Mouse (Mus musculus): Measurements from ENCODE around the gene Gm10563. TPM values are rescaled to one million over a fixed set of nuclear protein-coding genes. Genes with fewer than 3 reads are reported as not detected.

Gene Gm10563
- polyA plus RNA-seq, 1 experiment from 2014 or later = not detected

DNA sequence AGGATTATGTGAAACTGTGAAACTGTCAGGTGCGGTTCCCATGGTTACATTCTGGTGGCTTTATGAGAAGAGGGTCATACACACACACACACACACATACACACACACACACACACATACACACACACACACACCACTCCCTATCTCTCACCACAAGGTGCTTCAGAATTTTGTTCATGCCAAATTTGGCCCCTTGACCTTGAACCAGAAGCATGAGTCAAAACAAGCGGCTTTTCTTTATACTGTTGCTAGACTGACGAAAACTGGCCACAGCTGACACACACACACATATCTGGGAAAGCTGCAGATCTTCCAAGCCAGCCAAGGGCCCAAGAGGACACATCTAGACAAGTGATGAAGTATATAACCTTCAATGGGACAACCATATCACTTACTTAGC is 49.4 kb downstream of the Gm10563 start:
- Histone ChIP-seq H3K9ac (ENCODE audit: low read depth, low read length) (no peak overlapping the region), H3K4me2 (no peak overlapping the region), H3K27ac (ENCODE audit: low read depth, low read length) (no peak overlapping the region), H3K4me3 (ENCODE audit: low read depth, low read length) (no peak overlapping the region), H3K36me3 (ENCODE audit: control insufficient read depth, insufficient read depth, low read length) (no peaks in the 10 kb centered on the region), H3K4me1 (ENCODE audit: control insufficient read depth, insufficient read depth, low read length) (no peaks in the 10 kb centered on the region), H3K27me3 (ENCODE audit: control insufficient read depth, insufficient read depth, low read length) (no peaks in the 10 kb centered on the region), H3K9me3 (replicated peaks; ENCODE audit: control insufficient read depth, low read length) (no peaks in the 10 kb centered on the region)
- 83% methylated on average over 3 of the region's 3 CpGs for WGBS (ENCODE audit: insufficient replicate concordance)
- ATAC-seq (replicated peaks; ENCODE audit: insufficient number of reproducible peaks, low FRiP score, low TSS enrichment) = no peak

GRCm38 (mm10) chr4:155593780-155594179 is 51.4 kb downstream of the Gm10563 start:
- WGBS (ENCODE audit: insufficient replicate concordance) = 64% methylated on average over 1 of the region's 1 CpGs

DNA sequence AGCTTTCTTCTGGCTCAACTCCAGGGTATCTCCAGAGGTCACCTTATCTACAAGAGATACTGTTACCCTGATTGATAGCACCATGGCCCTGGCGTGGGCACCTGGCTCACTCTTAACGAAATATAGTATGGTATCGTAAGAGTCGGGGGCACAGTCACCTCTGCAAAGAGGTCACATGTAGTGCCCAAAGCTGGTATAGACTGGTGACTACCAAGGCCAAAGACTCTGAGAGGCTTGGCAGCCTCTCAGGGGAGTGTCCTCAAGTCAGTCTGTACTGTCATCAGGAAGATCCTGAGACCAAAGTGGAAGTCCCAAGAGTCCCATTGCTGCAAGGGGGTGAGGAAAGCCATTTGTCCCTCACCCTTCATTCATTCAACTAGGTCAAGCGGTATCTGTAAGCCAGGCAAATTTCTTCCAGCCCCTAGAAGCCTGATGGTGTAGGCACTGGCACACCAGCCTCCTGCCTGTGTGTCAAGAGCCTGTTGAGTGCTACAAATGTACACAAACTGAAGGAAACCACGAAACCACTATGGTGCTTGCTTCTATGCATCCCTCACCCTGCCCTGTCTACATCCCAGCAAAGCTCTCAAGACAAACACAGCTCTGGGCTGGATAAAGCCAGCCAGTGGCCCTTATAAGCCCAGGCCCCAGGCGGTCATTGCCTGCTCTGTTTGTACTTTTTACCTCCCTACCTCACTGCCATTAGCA is 54.0 kb downstream of the Gm10563 start:
- WGBS (ENCODE audit: insufficient replicate concordance) = 66% methylated on average over 7 of the region's 7 CpGs
- no peak overlapping the region for H3K27ac ChIP-seq (ENCODE audit: low read depth, low read length)
- H3K4me3 ChIP-seq (ENCODE audit: low read depth, low read length) = no peak overlapping the region
- no peak overlapping the region for H3K4me2 ChIP-seq
- no peaks in the 10 kb centered on the region for H3K9me3 ChIP-seq (replicated peaks; ENCODE audit: control insufficient read depth, low read length)
- H3K36me3 ChIP-seq (ENCODE audit: control insufficient read depth, insufficient read depth, low read length) = peaks cover 27% of the 10 kb centered on the region
- H3K9ac ChIP-seq (ENCODE audit: low read depth, low read length) = no peak overlapping the region
- H3K27me3 ChIP-seq (ENCODE audit: control insufficient read depth, insufficient read depth, low read length) = no peaks in the 10 kb centered on the region
- no peaks in the 10 kb centered on the region for H3K4me1 ChIP-seq (ENCODE audit: control insufficient read depth, insufficient read depth, low read length)
- no peak for ATAC-seq (replicated peaks; ENCODE audit: insufficient number of reproducible peaks, low FRiP score, low TSS enrichment)

More at GRCm38 (mm10) chr4:155593780-155594179, 51.4 kb downstream of the Gm10563 start:
- Histone ChIP-seq H3K4me3 (ENCODE audit: low read depth, low read length) (no peak overlapping the region), H3K9ac (ENCODE audit: low read depth, low read length) (no peak overlapping the region), H3K4me2 (no peak overlapping the region), H3K36me3 (ENCODE audit: control insufficient read depth, insufficient read depth, low read length) (peaks cover 13% of the 10 kb centered on the region), H3K9me3 (replicated peaks; ENCODE audit: control insufficient read depth, low read length) (no peaks in the 10 kb centered on the region), H3K27ac (ENCODE audit: low read depth, low read length) (no peak overlapping the region), H3K27me3 (ENCODE audit: control insufficient read depth, insufficient read depth, low read length) (no peaks in the 10 kb centered on the region), H3K4me1 (ENCODE audit: control insufficient read depth, insufficient read depth, low read length) (no peaks in the 10 kb centered on the region)
- no peak for ATAC-seq (replicated peaks; ENCODE audit: insufficient number of reproducible peaks, low FRiP score, low TSS enrichment)

DNA sequence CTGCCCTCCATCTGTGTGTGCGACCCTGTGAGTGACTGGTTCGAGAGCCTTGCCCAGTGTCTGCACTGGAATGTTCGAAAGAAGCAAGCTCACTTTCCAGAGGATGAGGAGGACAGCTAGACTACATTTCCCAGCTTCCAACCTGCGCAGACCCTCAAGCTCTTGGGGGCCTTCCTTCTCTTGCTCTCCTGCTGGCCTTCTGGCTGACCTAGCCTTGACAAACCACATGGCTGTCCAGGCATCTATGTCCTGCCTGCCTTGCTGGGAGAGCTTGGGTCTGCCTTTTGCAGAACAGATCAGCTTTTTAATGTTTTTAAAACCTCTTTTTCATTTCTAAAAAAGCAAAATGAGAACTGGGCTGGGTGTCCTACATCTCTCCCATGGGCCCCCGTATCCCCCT is 55.9 kb downstream of the Gm10563 start:
- H3K4me1 ChIP-seq (ENCODE audit: control insufficient read depth, insufficient read depth, low read length) = no peaks in the 10 kb centered on the region
- no peak overlapping the region for H3K4me3 ChIP-seq (ENCODE audit: low read depth, low read length)
- H3K27me3 ChIP-seq (ENCODE audit: control insufficient read depth, insufficient read depth, low read length) = no peaks in the 10 kb centered on the region
- no peak overlapping the region for H3K9ac ChIP-seq (ENCODE audit: low read depth, low read length)
- H3K36me3 ChIP-seq (ENCODE audit: control insufficient read depth, insufficient read depth, low read length) = peaks cover 40% of the 10 kb centered on the region
- WGBS (ENCODE audit: insufficient replicate concordance) = 91% methylated on average over 5 of the region's 5 CpGs
- no peak for ATAC-seq (replicated peaks; ENCODE audit: insufficient number of reproducible peaks, low FRiP score, low TSS enrichment)
- no peaks in the 10 kb centered on the region for H3K9me3 ChIP-seq (replicated peaks; ENCODE audit: control insufficient read depth, low read length)
- no peak overlapping the region for H3K27ac ChIP-seq (ENCODE audit: low read depth, low read length)
- no peak overlapping the region for H3K4me2 ChIP-seq

DNA sequence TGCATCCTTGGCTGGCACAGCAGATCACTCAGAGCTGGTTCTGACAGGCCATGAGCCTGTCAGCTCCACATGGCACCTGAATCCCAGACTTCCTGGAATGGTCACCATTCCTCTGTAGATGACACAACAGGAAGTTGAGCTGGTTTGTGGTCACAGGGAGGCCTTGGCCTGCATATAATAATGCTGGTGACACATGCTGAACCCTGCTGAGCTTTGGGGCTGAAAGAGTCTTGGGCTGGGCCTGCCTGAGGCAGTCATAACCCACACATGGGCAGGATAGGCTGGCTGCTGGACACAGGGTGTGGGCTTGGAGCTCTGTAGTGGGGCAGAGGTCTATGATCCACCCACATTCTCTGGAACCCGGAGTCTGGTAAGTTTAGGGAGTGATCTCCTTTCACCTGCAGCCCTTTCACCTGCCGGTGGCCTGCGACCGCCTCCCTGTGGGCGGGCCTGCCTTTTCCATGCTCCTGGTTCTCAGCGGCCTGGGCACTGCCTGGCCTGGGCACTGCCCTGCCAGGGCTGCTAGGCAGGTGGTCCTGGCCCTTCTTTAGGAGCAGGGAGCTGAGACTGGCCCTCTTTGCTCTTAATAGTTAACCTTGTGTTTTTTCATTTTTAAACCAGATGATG is 62.8 kb downstream of the Gm10563 start:
- 94% methylated on average over 6 of the region's 6 CpGs for WGBS (ENCODE audit: insufficient replicate concordance)
- no peaks in the 10 kb centered on the region for H3K9me3 ChIP-seq (replicated peaks; ENCODE audit: control insufficient read depth, low read length)
- no peaks in the 10 kb centered on the region for H3K4me1 ChIP-seq (ENCODE audit: control insufficient read depth, insufficient read depth, low read length)
- no peak overlapping the region for H3K4me3 ChIP-seq (ENCODE audit: low read depth, low read length)
- H3K27me3 ChIP-seq (ENCODE audit: control insufficient read depth, insufficient read depth, low read length) = no peaks in the 10 kb centered on the region
- no peak overlapping the region for H3K9ac ChIP-seq (ENCODE audit: low read depth, low read length)
- 0 out of 2 replicates have a peak, but pooled peaks have one; percentile 14 for ATAC-seq (replicated peaks; ENCODE audit: insufficient number of reproducible peaks, low FRiP score, low TSS enrichment)
- peaks cover 24% of the 10 kb centered on the region for H3K36me3 ChIP-seq (ENCODE audit: control insufficient read depth, insufficient read depth, low read length)
- H3K27ac ChIP-seq (ENCODE audit: low read depth, low read length) = no peak overlapping the region
- no peak overlapping the region for H3K4me2 ChIP-seq

DNA sequence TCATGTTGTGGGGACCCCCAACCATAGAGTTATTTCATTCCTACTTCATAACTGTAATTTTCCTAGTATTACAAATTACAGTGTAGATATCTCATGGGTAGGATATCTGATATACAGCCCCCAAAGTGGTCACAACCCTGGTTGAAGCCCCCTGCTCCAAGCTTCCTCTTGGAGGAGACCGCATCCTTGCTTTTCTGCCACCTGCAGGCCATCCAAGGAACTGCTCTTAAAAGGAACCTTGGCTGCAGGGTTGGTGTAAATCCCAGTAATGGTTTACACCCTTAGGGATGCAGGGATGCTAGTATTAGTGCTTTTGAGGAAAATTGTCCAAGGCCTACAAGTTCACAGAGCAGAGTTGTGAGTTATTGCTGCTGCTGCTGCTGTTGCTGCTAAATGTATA is 64.8 kb downstream of the Gm10563 start:
- H3K9me3 ChIP-seq (replicated peaks; ENCODE audit: control insufficient read depth, low read length) = no peaks in the 10 kb centered on the region
- ATAC-seq (replicated peaks; ENCODE audit: insufficient number of reproducible peaks, low FRiP score, low TSS enrichment) = no peak
- no peak overlapping the region for H3K27ac ChIP-seq (ENCODE audit: low read depth, low read length)
- WGBS (ENCODE audit: insufficient replicate concordance) = 50% methylated on average over 1 of the region's 1 CpGs
- H3K4me2 ChIP-seq = no peak overlapping the region
- no peaks in the 10 kb centered on the region for H3K27me3 ChIP-seq (ENCODE audit: control insufficient read depth, insufficient read depth, low read length)
- H3K4me3 ChIP-seq (ENCODE audit: low read depth, low read length) = no peak overlapping the region
- H3K4me1 ChIP-seq (ENCODE audit: control insufficient read depth, insufficient read depth, low read length) = no peaks in the 10 kb centered on the region
- no peak overlapping the region for H3K9ac ChIP-seq (ENCODE audit: low read depth, low read length)
- peaks cover 18% of the 10 kb centered on the region for H3K36me3 ChIP-seq (ENCODE audit: control insufficient read depth, insufficient read depth, low read length)

DNA sequence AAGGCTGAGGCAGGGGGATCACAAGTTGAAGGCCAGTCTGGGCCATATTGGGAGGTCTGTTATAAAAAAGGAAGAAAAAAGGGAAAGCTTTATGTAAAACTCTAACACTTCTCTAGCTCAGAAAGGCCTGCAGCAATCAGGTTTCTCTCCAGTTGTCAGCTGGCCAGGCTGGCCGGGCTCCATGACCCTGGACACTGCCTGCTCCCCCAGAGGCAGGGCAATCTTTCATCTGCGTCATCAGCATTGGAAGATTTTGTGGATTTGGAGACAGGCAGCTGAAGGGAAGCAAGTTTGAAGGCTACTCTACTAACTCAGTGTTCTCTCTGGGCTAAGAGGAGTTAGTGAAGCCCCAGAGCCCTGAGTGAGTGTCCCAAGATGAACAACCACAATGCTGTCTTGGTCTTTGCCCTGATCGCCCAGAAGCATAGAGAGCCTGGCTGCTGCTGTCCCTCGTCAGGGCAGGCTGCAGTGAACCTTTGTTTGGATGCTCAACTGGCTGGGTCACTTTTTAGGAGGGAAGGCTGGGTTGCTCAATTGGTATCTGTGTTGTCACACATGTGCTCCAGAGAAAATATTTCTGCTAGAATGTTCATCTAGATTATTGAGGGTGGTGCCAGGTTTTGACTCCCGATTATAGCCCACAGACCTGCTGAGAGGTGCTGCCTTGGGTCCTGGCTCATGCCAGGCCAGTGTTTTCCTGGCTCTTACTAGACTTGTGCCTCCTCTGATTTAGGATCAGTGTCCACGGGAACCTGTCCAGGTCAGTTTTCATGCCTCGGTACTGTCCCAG is 66.7 kb downstream of the Gm10563 start:
- Histone ChIP-seq H3K27me3 (ENCODE audit: control insufficient read depth, insufficient read depth, low read length) (no peaks in the 10 kb centered on the region), H3K36me3 (ENCODE audit: control insufficient read depth, insufficient read depth, low read length) (peaks cover 2% of the 10 kb centered on the region; the same call in 1 of the 2 replicates), H3K9me3 (replicated peaks; ENCODE audit: control insufficient read depth, low read length) (no peaks in the 10 kb centered on the region), H3K27ac (ENCODE audit: low read depth, low read length) (no peak overlapping the region), H3K4me3 (ENCODE audit: low read depth, low read length) (no peak overlapping the region), H3K4me2 (no peak overlapping the region), H3K4me1 (ENCODE audit: control insufficient read depth, insufficient read depth, low read length) (no peaks in the 10 kb centered on the region), H3K9ac (ENCODE audit: low read depth, low read length) (no peak overlapping the region)
- WGBS (ENCODE audit: insufficient replicate concordance) = 79% methylated on average over 7 of the region's 7 CpGs
- no peak for ATAC-seq (replicated peaks; ENCODE audit: insufficient number of reproducible peaks, low FRiP score, low TSS enrichment)

DNA sequence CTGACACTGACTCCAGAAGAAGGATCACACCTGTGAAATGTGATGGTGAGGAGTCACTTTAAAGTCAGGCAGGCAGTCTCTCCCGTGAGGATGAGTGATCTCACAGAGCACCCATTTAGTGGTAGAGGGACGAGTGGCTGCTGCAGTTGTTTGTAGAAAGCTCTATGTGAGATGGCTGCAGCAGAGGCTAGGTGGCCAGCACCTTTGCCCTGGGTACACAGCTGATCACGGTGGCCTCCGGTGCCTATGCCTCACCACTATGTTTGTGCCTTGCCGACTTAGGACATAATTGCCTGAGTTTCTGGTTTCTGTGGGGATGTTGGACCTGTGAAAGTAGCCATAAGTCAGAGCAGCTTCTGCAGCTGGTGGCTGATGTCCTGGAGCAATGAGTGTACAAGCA is 67.5 kb downstream of the Gm10563 start:
- no peak overlapping the region for H3K27ac ChIP-seq (ENCODE audit: low read depth, low read length)
- WGBS (ENCODE audit: insufficient replicate concordance) = 82% methylated on average over 5 of the region's 5 CpGs
- H3K9me3 ChIP-seq (replicated peaks; ENCODE audit: control insufficient read depth, low read length) = no peaks in the 10 kb centered on the region
- no peak overlapping the region for H3K4me2 ChIP-seq
- no peak overlapping the region for H3K9ac ChIP-seq (ENCODE audit: low read depth, low read length)
- H3K4me1 ChIP-seq (ENCODE audit: control insufficient read depth, insufficient read depth, low read length) = no peaks in the 10 kb centered on the region
- ATAC-seq (replicated peaks; ENCODE audit: insufficient number of reproducible peaks, low FRiP score, low TSS enrichment) = no peak
- H3K27me3 ChIP-seq (ENCODE audit: control insufficient read depth, insufficient read depth, low read length) = no peaks in the 10 kb centered on the region
- 0 out of 2 replicates have a peak, but pooled peaks cover 2% of the 10 kb centered on the region for H3K36me3 ChIP-seq (ENCODE audit: control insufficient read depth, insufficient read depth, low read length)
- no peak overlapping the region for H3K4me3 ChIP-seq (ENCODE audit: low read depth, low read length)
